In genomic region chr19:11496361-11496760, GRCm38 (mm10) we compare ENCODE assay signal across 25 mouse cellular contexts. TPM values are rescaled to one million over a fixed set of nuclear protein-coding genes. Genes with fewer than 3 reads are reported as not detected.
"Had no signal": no experiment of that assay in that cellular context is flagged by ENCODE, and none has a peak within 500 bp of the region (broad histone marks: within the 10 kb centered on the region; RNA-seq: fewer than 3 reads in every experiment).

No protein-coding gene starts in this region.

- H3K27ac ChIP-seq: limb, embryonic 12.5 days; limb, embryonic 15.5 days; liver, embryonic 14.5 days; midbrain, embryonic 12.5 days; midbrain, embryonic 15.5 days; stomach, embryonic 15.5 days had no signal

- DNase-seq: kidney, adult 9 months; kidney, postnatal 14 days; kidney, postnatal 4 days; left cerebral cortex, postnatal 4 days; liver, postnatal 0 days; lung, embryonic 14.5 days; thymus, postnatal 36 days had no signal

- H3K36me3 ChIP-seq: limb, embryonic 12.5 days; limb, embryonic 15.5 days; midbrain, embryonic 12.5 days; midbrain, embryonic 15.5 days; stomach, embryonic 15.5 days had no signal

- H3K9ac ChIP-seq: limb, embryonic 12.5 days; limb, embryonic 15.5 days; liver, embryonic 14.5 days; liver, postnatal 0 days; lung, embryonic 14.5 days; midbrain, embryonic 12.5 days; midbrain, embryonic 15.5 days; stomach, embryonic 15.5 days had no signal

- H3K9me3 ChIP-seq: limb, embryonic 12.5 days; limb, embryonic 15.5 days; midbrain, embryonic 12.5 days; midbrain, embryonic 15.5 days; stomach, embryonic 15.5 days had no signal

- H3K27me3 ChIP-seq: limb, embryonic 12.5 days; limb, embryonic 15.5 days; midbrain, embryonic 12.5 days; midbrain, embryonic 15.5 days; stomach, embryonic 15.5 days had no signal

- H3K4me3 ChIP-seq: limb, embryonic 12.5 days; limb, embryonic 15.5 days; midbrain, embryonic 12.5 days; midbrain, embryonic 15.5 days; myocyte; stomach, embryonic 15.5 days had no signal

- H3K4me2 ChIP-seq: limb, embryonic 12.5 days; limb, embryonic 15.5 days; liver, embryonic 11.5 days; lung, embryonic 14.5 days; midbrain, embryonic 12.5 days; midbrain, embryonic 15.5 days; stomach, embryonic 15.5 days had no signal

- ATAC-seq: liver, postnatal 0 days; lung, postnatal 0 days; midbrain, embryonic 15.5 days had no signal

- H3K4me1 ChIP-seq: limb, embryonic 12.5 days; limb, embryonic 15.5 days; midbrain, embryonic 12.5 days; midbrain, embryonic 15.5 days; stomach, embryonic 15.5 days had no signal

RNA-seq across cellular contexts. Expression of gene Gm8369, which starts 10.6 kb away (rescaled TPM):
- polyA plus RNA-seq: kidney, embryonic 16.5 days; limb, embryonic 12.5 days; limb, embryonic 15.5 days; liver, embryonic 11.5 days; lung, embryonic 14.5 days; midbrain, embryonic 12.5 days; midbrain, embryonic 15.5 days; myocyte; neural tube, embryonic 11.5 days; neural tube, embryonic 14.5 days; stomach, embryonic 15.5 days had no signal

RNA-seq across cellular contexts. Expression of gene Ms4a6b, which starts 20.0 kb away (rescaled TPM):
- polyA plus RNA-seq: myocyte had no signal

RNA-seq across cellular contexts. Expression of gene Ms4a6c, which starts 27.2 kb away (rescaled TPM):
- polyA plus RNA-seq: myocyte had no signal

RNA-seq across cellular contexts. Expression of gene Ms4a4d, which starts 40.2 kb away (rescaled TPM):
- total RNA-seq: layer of hippocampus, adult 18-20 months; layer of hippocampus, postnatal 14 days; left cerebral cortex, adult 8-10 months; left cerebral cortex, postnatal 14 days; left cerebral cortex, postnatal 4 days; monocyte, adult 5-6 weeks had no signal
- polyA plus RNA-seq: macrophage; midbrain, embryonic 12.5 days; midbrain, embryonic 15.5 days had no signal

RNA-seq across cellular contexts. Expression of gene Ms4a4b, which starts 53.0 kb away (rescaled TPM):
- total RNA-seq: layer of hippocampus, adult 18-20 months; layer of hippocampus, postnatal 14 days; left cerebral cortex, postnatal 14 days; left cerebral cortex, postnatal 4 days had no signal
- polyA plus RNA-seq: limb, embryonic 12.5 days; liver, embryonic 11.5 days; lung, embryonic 14.5 days; midbrain, embryonic 12.5 days; myocyte; neural tube, embryonic 11.5 days; neural tube, embryonic 14.5 days had no signal
